Mouse (Mus musculus) erythroblast, embryonic 14.5 days (primary cell): ENCODE data around the gene Tmem156.

Experiments
- GATA1 ChIP-seq: IDR thresholded peaks from 2 replicates; pipeline ENCODE4 v1.6.1; 2012; ENCODE audit warnings: low read length, inconsistent platforms, mixed read lengths
- TAL1 ChIP-seq: IDR thresholded peaks from 3 replicates; pipeline ENCODE4 v1.6.1; 2012; ENCODE audit warnings: low read length, inconsistent platforms, mixed read lengths

DNA sequence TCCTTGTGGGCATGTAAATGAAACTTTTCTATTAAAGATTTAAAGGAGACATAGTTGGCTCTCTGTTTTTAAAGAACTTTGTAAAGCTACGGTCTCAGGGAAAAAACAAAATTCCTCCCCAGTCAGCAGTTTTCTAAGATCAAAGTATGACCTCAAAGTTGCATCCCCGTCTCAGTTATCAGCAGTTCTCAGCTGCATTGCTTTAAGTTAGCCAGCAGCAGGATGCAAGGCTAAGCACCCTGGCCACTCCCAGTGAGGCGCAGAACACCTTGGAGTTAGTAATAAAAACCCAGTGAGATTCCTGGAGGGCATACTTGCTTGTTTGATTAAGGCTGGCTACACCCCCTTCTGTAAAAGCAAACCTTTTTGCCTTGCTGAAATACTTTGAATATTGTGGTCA, 15.2 kb downstream of the Tmem156 start:
- TF ChIP-seq GATA1 (no peak), TAL1 (no peak)
